Mouse (Mus musculus): Measurements from ENCODE around the gene Neurl4. TPM values are rescaled to one million over a fixed set of nuclear protein-coding genes. Genes with fewer than 3 reads are reported as not detected.

The Neurl4 gene
- polyA plus RNA-seq, 2 experiments = 2.5 to 20.5 TPM

DNA sequence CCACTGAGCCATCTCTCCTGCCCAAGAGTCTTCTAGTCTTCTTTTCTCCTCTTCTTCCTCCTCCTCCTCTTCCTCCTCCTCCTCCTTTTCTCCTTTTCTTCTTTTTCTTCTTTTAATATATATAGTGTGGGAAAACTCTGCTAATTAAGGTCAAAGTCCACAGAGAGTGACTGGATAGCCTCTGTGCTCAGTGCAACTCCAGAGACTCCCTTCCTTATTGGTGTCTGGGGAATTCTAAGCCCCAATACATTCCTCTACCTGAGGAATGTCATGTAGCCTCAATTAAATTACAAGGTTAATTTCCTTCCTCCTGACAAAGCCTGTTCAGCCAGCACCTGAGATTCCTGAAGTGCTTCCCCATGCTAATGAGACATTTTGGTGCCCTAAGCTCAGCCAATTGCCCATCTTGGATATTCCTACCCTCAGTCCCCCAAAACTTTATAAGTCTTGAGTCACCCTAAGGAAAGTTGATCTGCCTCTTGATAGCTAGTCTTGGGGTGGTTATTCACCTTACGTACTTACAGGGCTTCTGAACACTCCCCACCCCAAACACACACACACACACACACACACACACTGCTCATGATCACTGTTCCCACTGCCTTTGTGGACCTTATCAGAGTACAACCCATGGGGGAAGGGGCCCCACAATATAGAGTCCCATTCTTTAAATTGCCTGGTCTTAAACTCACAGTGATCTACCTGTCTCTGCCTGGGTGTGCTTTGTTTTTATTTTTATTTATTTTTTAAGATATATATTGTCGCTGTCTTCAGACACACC lies 30.4 kb upstream of the Neurl4 start:
- 62% methylated on average over 2 of the region's 2 CpGs for WGBS (ENCODE audit: insufficient replicate concordance)
- Histone ChIP-seq H3K27ac (no peak overlapping the region), H3K27me3 (ENCODE audit: control insufficient read depth, insufficient read depth, low read length) (no peaks in the 10 kb centered on the region), H3K9me3 (ENCODE audit: control insufficient read depth, low read length) (no peaks in the 10 kb centered on the region), H3K4me2 (ENCODE audit: low read depth) (no peak overlapping the region), H3K4me3 (ENCODE audit: insufficient read depth in 1 of 2, low read depth in 2 of 2, low read length in 2 of 2) (no peak overlapping the region), H3K36me3 (replicated peaks; ENCODE audit: control insufficient read depth, insufficient read depth, low read depth) (no peaks in the 10 kb centered on the region), H3K4me1 (replicated peaks; ENCODE audit: control insufficient read depth in 2 of 2, insufficient read depth in 2 of 2, low read length in 1 of 2) (peaks cover 19 to 22% of the 10 kb centered on the region in 2 experiments), H3K9ac (replicated peaks) (no peak overlapping the region; the same call in 1 of the 2 replicates)
- TF ChIP-seq EP300 (IDR thresholded peaks at IDR 0.05; ENCODE audit: low read depth) (no peak), CTCF (IDR thresholded peaks at IDR 0.05; ENCODE audit: low read depth) (no peak)
- ATAC-seq (ENCODE audit: insufficient read depth) = no peak
- DNase-seq (ENCODE audit: low read depth in 3 of 3, low spot score in 3 of 3) = no peak

DNA sequence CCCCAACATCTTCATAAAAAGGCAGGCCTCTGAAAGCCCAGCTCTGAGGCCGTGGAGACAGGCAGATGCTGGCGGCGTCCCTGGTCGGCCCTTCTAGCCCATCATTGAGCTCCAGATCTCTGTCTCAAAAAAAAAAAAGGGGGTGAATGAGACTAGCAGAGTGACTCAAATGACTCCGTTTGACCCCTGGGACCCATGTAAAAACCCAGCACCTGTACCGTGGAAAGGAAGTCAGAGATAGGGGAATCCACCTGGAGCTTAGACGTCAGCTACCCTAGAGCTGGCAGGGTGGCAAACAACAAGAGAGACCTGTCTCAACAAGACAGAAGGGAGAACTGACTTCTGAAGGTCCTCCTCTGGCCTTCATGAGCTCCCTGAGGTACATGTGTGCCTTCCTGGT lies 29.1 kb upstream of the Neurl4 start:
- Histone ChIP-seq H3K36me3 (replicated peaks; ENCODE audit: control insufficient read depth, insufficient read depth, low read depth) (no peaks in the 10 kb centered on the region), H3K9me3 (ENCODE audit: control insufficient read depth, low read length) (no peaks in the 10 kb centered on the region), H3K4me1 (replicated peaks; ENCODE audit: control insufficient read depth in 2 of 2, insufficient read depth in 2 of 2, low read length in 1 of 2) (peaks cover 32 to 34% of the 10 kb centered on the region in 2 experiments), H3K27me3 (ENCODE audit: control insufficient read depth, insufficient read depth, low read length) (no peaks in the 10 kb centered on the region), H3K4me2 (ENCODE audit: low read depth) (no peak overlapping the region), H3K9ac (replicated peaks) (no peak overlapping the region), H3K4me3 (ENCODE audit: insufficient read depth in 1 of 2, low read depth in 2 of 2, low read length in 2 of 2) (no peak overlapping the region), H3K27ac (no peak overlapping the region)
- DNase-seq (ENCODE audit: low read depth in 3 of 3, low spot score in 3 of 3) = no peak
- TF ChIP-seq CTCF (IDR thresholded peaks at IDR 0.05; ENCODE audit: low read depth) (no peak), EP300 (IDR thresholded peaks at IDR 0.05; ENCODE audit: low read depth) (no peak)
- WGBS (ENCODE audit: insufficient replicate concordance) = 81% methylated on average over 7 of the region's 7 CpGs
- no peak for ATAC-seq (ENCODE audit: insufficient read depth)

DNA sequence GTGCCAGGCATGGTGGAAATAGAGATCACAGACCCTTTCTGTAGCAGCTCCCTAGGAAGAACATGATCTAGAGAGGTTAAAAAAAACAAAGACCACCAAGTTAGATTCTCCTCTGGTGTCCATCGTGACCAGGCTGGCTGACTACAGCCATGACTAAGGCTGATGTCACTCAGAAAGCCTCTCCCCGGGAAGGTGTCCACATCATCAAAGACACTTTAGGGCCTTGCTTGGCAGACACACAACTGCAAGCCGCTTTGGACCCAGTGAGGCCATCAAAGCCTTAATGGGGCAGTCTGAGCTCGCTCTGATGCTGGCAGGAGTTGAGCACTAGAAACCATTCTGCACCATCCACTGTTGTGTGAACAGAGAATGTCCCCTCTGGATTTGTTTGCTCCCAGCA lies 28.4 kb upstream of the Neurl4 start:
- DNase-seq (ENCODE audit: low read depth in 3 of 3, low spot score in 3 of 3) (no peak), ATAC-seq (ENCODE audit: insufficient read depth) (no peak)
- Histone ChIP-seq H3K4me1 (replicated peaks; ENCODE audit: control insufficient read depth in 2 of 2, insufficient read depth in 2 of 2, low read length in 1 of 2) (peaks cover 28 to 32% of the 10 kb centered on the region in 2 experiments), H3K4me3 (ENCODE audit: insufficient read depth in 1 of 2, low read depth in 2 of 2, low read length in 2 of 2) (no peak overlapping the region), H3K4me2 (ENCODE audit: low read depth) (no peak overlapping the region), H3K36me3 (replicated peaks; ENCODE audit: control insufficient read depth, insufficient read depth, low read depth) (no peaks in the 10 kb centered on the region), H3K27me3 (ENCODE audit: control insufficient read depth, insufficient read depth, low read length) (no peaks in the 10 kb centered on the region), H3K27ac (no peak overlapping the region), H3K9me3 (ENCODE audit: control insufficient read depth, low read length) (no peaks in the 10 kb centered on the region), H3K9ac (replicated peaks) (no peak overlapping the region)
- no peak for TF ChIP-seq EP300 (IDR thresholded peaks at IDR 0.05; ENCODE audit: low read depth)
- TF ChIP-seq CTCF (IDR thresholded peaks at IDR 0.05; ENCODE audit: low read depth) = no peak
- 73% methylated on average over 4 of the region's 4 CpGs for WGBS (ENCODE audit: insufficient replicate concordance)

DNA sequence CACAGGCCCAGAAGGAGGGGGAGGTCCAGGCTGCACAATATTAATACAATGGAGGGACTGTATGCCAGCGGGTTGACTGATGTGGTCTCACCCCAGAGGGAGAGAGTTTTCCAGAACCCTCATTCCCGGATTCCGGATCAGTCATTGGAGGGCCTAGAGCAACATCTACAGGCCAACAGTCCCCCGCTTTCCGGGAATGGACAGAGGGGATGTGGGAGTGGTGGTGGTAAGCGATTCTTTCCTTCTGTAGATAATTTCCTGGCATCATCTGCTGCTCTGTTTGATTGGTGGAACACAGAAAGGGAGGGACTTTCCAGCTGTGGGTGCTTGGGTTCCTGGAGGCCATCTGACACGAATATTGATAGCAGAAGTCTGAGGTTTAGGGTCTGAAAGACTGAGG lies 24.7 kb upstream of the Neurl4 start:
- WGBS (ENCODE audit: insufficient replicate concordance) = 34% methylated on average over 7 of the region's 7 CpGs
- Histone ChIP-seq H3K4me3 (ENCODE audit: insufficient read depth in 1 of 2, low read depth in 2 of 2, low read length in 2 of 2) (no peak overlapping the region), H3K9me3 (ENCODE audit: control insufficient read depth, low read length) (no peaks in the 10 kb centered on the region), H3K4me2 (ENCODE audit: low read depth) (no peak overlapping the region), H3K36me3 (replicated peaks; ENCODE audit: control insufficient read depth, insufficient read depth, low read depth) (no peaks in the 10 kb centered on the region), H3K9ac (replicated peaks) (no peak overlapping the region), H3K27me3 (ENCODE audit: control insufficient read depth, insufficient read depth, low read length) (no peaks in the 10 kb centered on the region), H3K4me1 (replicated peaks; ENCODE audit: control insufficient read depth in 2 of 2, insufficient read depth in 2 of 2, low read length in 1 of 2) (peaks cover 43 to 51% of the 10 kb centered on the region in 2 experiments), H3K27ac (peak overlapping the region; percentile 21)
- ATAC-seq (ENCODE audit: insufficient read depth) (no peak), DNase-seq (ENCODE audit: low read depth in 3 of 3, low spot score in 3 of 3) (no peak)
- TF ChIP-seq CTCF (IDR thresholded peaks at IDR 0.05; ENCODE audit: low read depth) = no peak
- TF ChIP-seq EP300 (IDR thresholded peaks at IDR 0.05; ENCODE audit: low read depth) = no peak

DNA sequence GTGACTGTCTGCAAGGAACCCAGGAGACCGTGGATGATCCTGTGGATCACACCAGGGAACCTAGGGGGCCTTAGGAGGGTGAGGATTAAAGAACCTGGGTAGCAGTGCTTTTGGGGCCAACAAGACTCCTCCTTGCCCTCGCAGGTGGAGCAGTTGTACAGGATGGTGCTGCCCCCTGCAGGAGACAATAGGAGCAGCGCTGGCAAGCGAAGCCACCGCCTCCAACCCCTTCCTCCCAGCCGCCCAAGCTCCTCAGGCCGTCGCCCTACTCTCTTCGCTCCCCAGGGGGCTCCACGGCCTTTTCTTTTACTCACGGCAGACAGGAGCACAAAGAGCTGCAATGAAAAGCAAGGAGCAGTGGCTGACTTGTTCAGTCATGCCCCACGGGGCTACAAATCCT lies 24.0 kb upstream of the Neurl4 start:
- no peak overlapping the region for H3K27ac ChIP-seq
- H3K4me3 ChIP-seq (ENCODE audit: insufficient read depth in 1 of 2, low read depth in 2 of 2, low read length in 2 of 2) = no peak overlapping the region
- DNase-seq (ENCODE audit: low read depth in 3 of 3, low spot score in 3 of 3) = peak in 2 of 3 experiments; percentile 74 to 79
- H3K4me2 ChIP-seq (ENCODE audit: low read depth) = peak overlapping the region; percentile 51
- TF ChIP-seq CTCF (IDR thresholded peaks at IDR 0.05; ENCODE audit: low read depth) = peak; percentile 98
- no peak for TF ChIP-seq EP300 (IDR thresholded peaks at IDR 0.05; ENCODE audit: low read depth)
- peaks cover 43 to 55% of the 10 kb centered on the region in 2 experiments for H3K4me1 ChIP-seq (replicated peaks; ENCODE audit: control insufficient read depth in 2 of 2, insufficient read depth in 2 of 2, low read length in 1 of 2)
- no peaks in the 10 kb centered on the region for H3K36me3 ChIP-seq (replicated peaks; ENCODE audit: control insufficient read depth, insufficient read depth, low read depth)
- WGBS (ENCODE audit: insufficient replicate concordance) = 3% methylated on average over 12 of the region's 12 CpGs
- 0 out of 2 replicates have a peak overlapping the region, but pooled peaks have one; percentile 5 for H3K9ac ChIP-seq (replicated peaks)
- H3K27me3 ChIP-seq (ENCODE audit: control insufficient read depth, insufficient read depth, low read length) = no peaks in the 10 kb centered on the region
- H3K9me3 ChIP-seq (ENCODE audit: control insufficient read depth, low read length) = no peaks in the 10 kb centered on the region
- peak; percentile 30; the same call in 1 of the 2 replicates for ATAC-seq (ENCODE audit: insufficient read depth)

Measured in liver, embryonic 14.5 days (tissue).